Mouse (Mus musculus): Measurements from ENCODE around the gene Tspan12. TPM values are rescaled to one million over a fixed set of nuclear protein-coding genes. Genes with fewer than 3 reads are reported as not detected.
"Not testable (repeated sequence)": the region's sequence is repeated elsewhere in the genome, so short reads cannot be mapped to it uniquely, and the experiment has no call there.

Gene Tspan12
- total RNA-seq (2014; rRNA removed) (145 and 165 TPM in 2 replicates), polyA plus RNA-seq (2012; rRNA removed) (37.1 and 44.2 TPM in 2 replicates)

GRCm38 (mm10) chr6:21852344-21852785 is at the start of gene Tspan12:
Tspan12 (minus strand) TSS chr6:21852515.
- Histone ChIP-seq H3K27ac (replicated peaks; ENCODE audit: insufficient read depth, low read depth, low read length) (peak within 1 kb of the TSS; percentile 87), H3K4me3 (ENCODE audit: insufficient read depth, low read depth, low read length) (peak within 1 kb of the TSS; percentile 84), H3K4me1 (ENCODE audit: control insufficient read depth, insufficient read depth, low read length) (peaks cover 7% of the 10 kb centered on the region), H3K36me3 (ENCODE audit: control insufficient read depth, insufficient read depth, low read length) (peaks cover 8% of the 10 kb centered on the region; the same call in 1 of the 2 replicates), H3K79me2 (ENCODE audit: control insufficient read depth, insufficient read depth, low read length) (peaks cover 6% of the 10 kb centered on the region; the same call in 1 of the 2 replicates), H3K27me3 (ENCODE audit: control insufficient read depth, insufficient read depth, low read length) (no peaks in the 10 kb centered on the region), H3K9ac (ENCODE audit: low read depth, low read length) (peak within 1 kb of the TSS; percentile 93)
- TF ChIP-seq CTCF (IDR thresholded peaks at IDR 0.05; ENCODE audit: low read depth, low read length) (no peak), POLR2A (IDR thresholded peaks at IDR 0.05; ENCODE audit: extremely low read depth, insufficient read depth, low read length) (no peak)
- DNase-seq (ENCODE audit: extremely low read depth, low read depth, low spot score) = peak; percentile 94
- 1% methylated on average over 13 of the region's 13 CpGs for WGBS

GRCm38 (mm10) chr6:21894451-21894850 is 42.1 kb upstream of the Tspan12 start:
- H3K9ac ChIP-seq (ENCODE audit: low read depth, low read length) = no peak overlapping the region
- H3K27ac ChIP-seq (replicated peaks; ENCODE audit: insufficient read depth, low read depth, low read length) = no peak overlapping the region
- 80% methylated on average over 7 of the region's 7 CpGs for WGBS
- no peak for DNase-seq (ENCODE audit: extremely low read depth, low read depth, low spot score)
- H3K36me3 ChIP-seq (ENCODE audit: control insufficient read depth, insufficient read depth, low read length) = no peaks in the 10 kb centered on the region
- no peaks in the 10 kb centered on the region for H3K27me3 ChIP-seq (ENCODE audit: control insufficient read depth, insufficient read depth, low read length)
- no peak for TF ChIP-seq POLR2A (IDR thresholded peaks at IDR 0.05; ENCODE audit: extremely low read depth, insufficient read depth, low read length)
- no peak for TF ChIP-seq CTCF (IDR thresholded peaks at IDR 0.05; ENCODE audit: low read depth, low read length)
- no peaks in the 10 kb centered on the region; the same call in 1 of the 2 replicates for H3K4me1 ChIP-seq (ENCODE audit: control insufficient read depth, insufficient read depth, low read length)
- H3K4me3 ChIP-seq (ENCODE audit: insufficient read depth, low read depth, low read length) = no peak overlapping the region
- no peaks in the 10 kb centered on the region for H3K79me2 ChIP-seq (ENCODE audit: control insufficient read depth, insufficient read depth, low read length)

GRCm38 (mm10) chr6:21889101-21889500 is 36.8 kb upstream of the Tspan12 start:
- DNase-seq (ENCODE audit: extremely low read depth, low read depth, low spot score) = no peak
- Histone ChIP-seq H3K4me3 (ENCODE audit: insufficient read depth, low read depth, low read length) (no peak overlapping the region), H3K27ac (replicated peaks; ENCODE audit: insufficient read depth, low read depth, low read length) (no peak overlapping the region), H3K4me1 (ENCODE audit: control insufficient read depth, insufficient read depth, low read length) (no peaks in the 10 kb centered on the region), H3K9ac (ENCODE audit: low read depth, low read length) (no peak overlapping the region), H3K36me3 (ENCODE audit: control insufficient read depth, insufficient read depth, low read length) (no peaks in the 10 kb centered on the region), H3K27me3 (ENCODE audit: control insufficient read depth, insufficient read depth, low read length) (no peaks in the 10 kb centered on the region), H3K79me2 (ENCODE audit: control insufficient read depth, insufficient read depth, low read length) (no peaks in the 10 kb centered on the region)
- WGBS = 84% methylated on average over 2 of the region's 2 CpGs
- TF ChIP-seq POLR2A (IDR thresholded peaks at IDR 0.05; ENCODE audit: extremely low read depth, insufficient read depth, low read length) = no peak
- TF ChIP-seq CTCF (IDR thresholded peaks at IDR 0.05; ENCODE audit: low read depth, low read length) = no peak

- DNase-seq (ENCODE audit: extremely low read depth, low read depth, low spot score); H3K27me3 ChIP-seq (ENCODE audit: control insufficient read depth, insufficient read depth, low read length); H3K4me1 ChIP-seq (ENCODE audit: control insufficient read depth, insufficient read depth, low read length); H3K36me3 ChIP-seq (ENCODE audit: control insufficient read depth, insufficient read depth, low read length); H3K27ac ChIP-seq (replicated peaks; ENCODE audit: insufficient read depth, low read depth, low read length); H3K79me2 ChIP-seq (ENCODE audit: control insufficient read depth, insufficient read depth, low read length); H3K4me3 ChIP-seq (ENCODE audit: insufficient read depth, low read depth, low read length); H3K9ac ChIP-seq (ENCODE audit: low read depth, low read length): not testable (repeated sequence)
Measured at GRCm38 (mm10) chr6:21887971-21888370, 35.7 kb upstream of the Tspan12 start.

GRCm38 (mm10) chr6:21879496-21879895 is 27.2 kb upstream of the Tspan12 start:
- peaks cover 1% of the 10 kb centered on the region; the same call in 1 of the 2 replicates for H3K4me1 ChIP-seq (ENCODE audit: control insufficient read depth, insufficient read depth, low read length)
- peak; percentile 50 for DNase-seq (ENCODE audit: extremely low read depth, low read depth, low spot score)
- 23% methylated on average over 6 of the region's 6 CpGs for WGBS

GRCm38 (mm10) chr6:21867310-21867709 is 15.0 kb upstream of the Tspan12 start:
- H3K27me3 ChIP-seq (ENCODE audit: control insufficient read depth, insufficient read depth, low read length) = no peaks in the 10 kb centered on the region
- no peak for TF ChIP-seq CTCF (IDR thresholded peaks at IDR 0.05; ENCODE audit: low read depth, low read length)
- no peak for TF ChIP-seq POLR2A (IDR thresholded peaks at IDR 0.05; ENCODE audit: extremely low read depth, insufficient read depth, low read length)

More at GRCm38 (mm10) chr6:21879496-21879895, 27.2 kb upstream of the Tspan12 start:
- Histone ChIP-seq H3K36me3 (ENCODE audit: control insufficient read depth, insufficient read depth, low read length) (no peaks in the 10 kb centered on the region), H3K4me3 (ENCODE audit: insufficient read depth, low read depth, low read length) (no peak overlapping the region), H3K27me3 (ENCODE audit: control insufficient read depth, insufficient read depth, low read length) (no peaks in the 10 kb centered on the region), H3K27ac (replicated peaks; ENCODE audit: insufficient read depth, low read depth, low read length) (no peak overlapping the region), H3K79me2 (ENCODE audit: control insufficient read depth, insufficient read depth, low read length) (no peaks in the 10 kb centered on the region), H3K9ac (ENCODE audit: low read depth, low read length) (no peak overlapping the region)
- TF ChIP-seq POLR2A (IDR thresholded peaks at IDR 0.05; ENCODE audit: extremely low read depth, insufficient read depth, low read length) (no peak), CTCF (IDR thresholded peaks at IDR 0.05; ENCODE audit: low read depth, low read length) (no peak)

More at GRCm38 (mm10) chr6:21867310-21867709, 15.0 kb upstream of the Tspan12 start:
- no peaks in the 10 kb centered on the region for H3K79me2 ChIP-seq (ENCODE audit: control insufficient read depth, insufficient read depth, low read length)
- 52% methylated on average over 1 of the region's 1 CpGs for WGBS
- H3K36me3 ChIP-seq (ENCODE audit: control insufficient read depth, insufficient read depth, low read length) = no peaks in the 10 kb centered on the region
- no peak overlapping the region for H3K9ac ChIP-seq (ENCODE audit: low read depth, low read length)
- H3K4me3 ChIP-seq (ENCODE audit: insufficient read depth, low read depth, low read length) = no peak overlapping the region
- DNase-seq (ENCODE audit: extremely low read depth, low read depth, low spot score) = no peak
- H3K4me1 ChIP-seq (ENCODE audit: control insufficient read depth, insufficient read depth, low read length) = no peaks in the 10 kb centered on the region
- H3K27ac ChIP-seq (replicated peaks; ENCODE audit: insufficient read depth, low read depth, low read length) = no peak overlapping the region
